Mouse (Mus musculus) macrophage (primary cell): ENCODE measurements around the gene Gm10260. TPM values are rescaled to one million over a fixed set of nuclear protein-coding genes. Genes with fewer than 3 reads are reported as not detected.

Source experiments
- H3K27ac ChIP-seq: fragments of 350-480 bp; formaldehyde crosslinking; 2 replicates; pipeline ENCODE4 v1.9.0; 2021
- H3K36me3 ChIP-seq: fragments of 350-480 bp; formaldehyde crosslinking; 2 replicates; pipeline ENCODE4 v1.9.0; 2021; ENCODE audit errors: inconsistent target
- H3K4me3 ChIP-seq: fragments of 350-480 bp; formaldehyde crosslinking; 2 replicates; pipeline ENCODE4 v1.9.0; 2021; ENCODE audit errors: inconsistent target
- H3K79me2 ChIP-seq: fragments of 350-480 bp; formaldehyde crosslinking; 2 replicates; pipeline ENCODE4 v1.9.0; 2021; ENCODE audit errors: inconsistent target
- WGBS: methylation state at CpG from one replicate; pipeline ENCODE4 v1.1.7; 2026; ENCODE audit warnings: inconsistent platforms; ENCODE audit not compliant: missing documents; 5-methylcytosine and 5-hydroxymethylcytosine counted together
- polyA plus RNA-seq: library from polyadenylated mRNA; stranded (reverse); fragments of 250-400 nt; gene quantifications from 3 replicates; pipeline ENCODE4 v1.2.4, GENCODE M21; 2018; ENCODE audit warnings: inconsistent platforms

Gm10260 gene
- polyA plus RNA-seq, 1 experiment from 2014 or later = 3.2 TPM

GRCm38 (mm10) chr13:97756091-97756490 lies 4.3 kb downstream of the Gm10260 start:
- no peak overlapping the region for H3K27ac ChIP-seq
- no peak overlapping the region for H3K4me3 ChIP-seq
- 93% methylated on average over 6 of the region's 6 CpGs for WGBS
- no peaks in the 10 kb centered on the region for H3K36me3 ChIP-seq
- no peaks in the 10 kb centered on the region for H3K79me2 ChIP-seq

GRCm38 (mm10) chr13:97750851-97751381 lies 9.5 kb downstream of the Gm10260 start:
- no peak overlapping the region for H3K27ac ChIP-seq
- H3K4me3 ChIP-seq = no peak overlapping the region
- no peaks in the 10 kb centered on the region for H3K79me2 ChIP-seq
- 78% methylated on average over 4 of the region's 4 CpGs for WGBS
- no peaks in the 10 kb centered on the region for H3K36me3 ChIP-seq

- H3K27ac ChIP-seq = no peak overlapping the region
- no peak overlapping the region for H3K4me3 ChIP-seq
- no peaks in the 10 kb centered on the region for H3K36me3 ChIP-seq
- no peaks in the 10 kb centered on the region for H3K79me2 ChIP-seq
- 68% methylated on average over 17 of the region's 20 CpGs for WGBS
Measured at GRCm38 (mm10) chr13:97747037-97747860, 13.2 kb downstream of the Gm10260 start.

GRCm38 (mm10) chr13:97744669-97745068 lies 15.8 kb downstream of the Gm10260 start:
- Histone ChIP-seq H3K79me2 (no peaks in the 10 kb centered on the region), H3K27ac (no peak overlapping the region), H3K36me3 (no peaks in the 10 kb centered on the region), H3K4me3 (no peak overlapping the region)
- 88% methylated on average over 7 of the region's 7 CpGs for WGBS

- Histone ChIP-seq H3K27ac (no peak overlapping the region), H3K36me3 (no peaks in the 10 kb centered on the region), H3K4me3 (no peak overlapping the region), H3K79me2 (no peaks in the 10 kb centered on the region)
- WGBS = 77% methylated on average over 2 of the region's 2 CpGs
Measured at GRCm38 (mm10) chr13:97744036-97744435, 16.4 kb downstream of the Gm10260 start.

GRCm38 (mm10) chr13:97743229-97743988 lies 17.0 kb downstream of the Gm10260 start:
- Histone ChIP-seq H3K79me2 (no peaks in the 10 kb centered on the region), H3K27ac (no peak overlapping the region), H3K4me3 (no peak overlapping the region), H3K36me3 (no peaks in the 10 kb centered on the region)
- WGBS = 68% methylated on average over 3 of the region's 3 CpGs

- no peaks in the 10 kb centered on the region for H3K36me3 ChIP-seq
- no peaks in the 10 kb centered on the region for H3K79me2 ChIP-seq
- H3K27ac ChIP-seq = no peak overlapping the region
- H3K4me3 ChIP-seq = no peak overlapping the region
- 92% methylated on average over 6 of the region's 6 CpGs for WGBS
Measured at GRCm38 (mm10) chr13:97735931-97736330, 24.5 kb downstream of the Gm10260 start.

GRCm38 (mm10) chr13:97734760-97735159 lies 25.7 kb downstream of the Gm10260 start:
- Histone ChIP-seq H3K36me3 (no peaks in the 10 kb centered on the region), H3K27ac (no peak overlapping the region), H3K79me2 (no peaks in the 10 kb centered on the region), H3K4me3 (no peak overlapping the region)
- 92% methylated on average over 3 of the region's 3 CpGs for WGBS

- no peak overlapping the region for H3K27ac ChIP-seq
- no peaks in the 10 kb centered on the region for H3K79me2 ChIP-seq
- no peaks in the 10 kb centered on the region for H3K36me3 ChIP-seq
- H3K4me3 ChIP-seq = no peak overlapping the region
- 93% methylated on average over 9 of the region's 11 CpGs for WGBS
Measured at GRCm38 (mm10) chr13:97725160-97725825, 35.1 kb downstream of the Gm10260 start.

- WGBS = 97% methylated on average over 6 of the region's 6 CpGs
- Histone ChIP-seq H3K36me3 (no peaks in the 10 kb centered on the region), H3K27ac (no peak overlapping the region), H3K79me2 (no peaks in the 10 kb centered on the region), H3K4me3 (no peak overlapping the region)
Measured at GRCm38 (mm10) chr13:97724551-97724950, 35.9 kb downstream of the Gm10260 start.

GRCm38 (mm10) chr13:97712506-97713275 lies 47.7 kb downstream of the Gm10260 start:
- Histone ChIP-seq H3K27ac (no peak overlapping the region), H3K79me2 (no peaks in the 10 kb centered on the region), H3K4me3 (no peak overlapping the region), H3K36me3 (no peaks in the 10 kb centered on the region)
- WGBS = 84% methylated on average over 8 of the region's 8 CpGs

GRCm38 (mm10) chr13:97711510-97711909 lies 48.9 kb downstream of the Gm10260 start:
- 93% methylated on average over 2 of the region's 2 CpGs for WGBS
- Histone ChIP-seq H3K27ac (no peak overlapping the region), H3K4me3 (no peak overlapping the region), H3K79me2 (no peaks in the 10 kb centered on the region), H3K36me3 (no peaks in the 10 kb centered on the region)
